Mouse (Mus musculus) A20 (cell line): ENCODE data around the gene Nepro.
A peak's percentile ranks its signal among the peaks of the same experiment; 100 is the strongest.

Source experiments
- DNase-seq: peaks from one replicate; pipeline ENCODE4 v3.0.0-alpha.2; 2011; ENCODE audit warnings: low read depth, low spot score

Nepro gene

DNA sequence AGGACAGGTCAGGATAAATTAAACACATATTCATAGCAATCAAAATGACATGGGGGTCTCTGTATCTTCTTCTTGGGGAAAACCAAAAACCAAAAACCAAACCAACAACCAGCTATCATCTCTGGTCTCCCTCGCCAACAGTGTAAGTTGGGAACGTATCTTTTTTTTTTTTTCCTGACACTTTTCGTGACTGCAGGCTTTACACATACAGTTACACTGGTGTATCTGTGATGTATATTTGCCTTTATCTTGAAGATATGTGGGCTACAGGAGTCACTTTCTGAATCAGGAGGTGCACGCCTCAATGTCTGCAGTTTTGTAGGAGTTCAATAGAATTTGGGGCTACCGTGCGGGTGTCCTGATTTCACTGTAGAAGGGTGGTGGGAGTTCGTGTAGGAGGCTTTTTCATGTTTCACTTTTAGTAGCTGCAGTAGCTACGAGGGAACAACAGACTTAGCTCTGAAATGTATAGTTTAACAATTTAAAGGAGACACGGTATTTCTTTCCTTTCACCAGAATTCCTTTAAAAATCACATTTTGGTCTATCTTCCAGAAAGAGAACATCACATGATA, 42.3 kb downstream of the Nepro start:
- DNase-seq: no peak

GRCm38 (mm10) chr16:44767506-44767905, 43.4 kb downstream of the Nepro start:
- no peak for DNase-seq

GRCm38 (mm10) chr16:44767967-44768366, 43.9 kb downstream of the Nepro start:
- peak; percentile 53 for DNase-seq

GRCm38 (mm10) chr16:44772577-44772976, 48.5 kb downstream of the Nepro start:
- DNase-seq: peak; percentile 25

GRCm38 (mm10) chr16:44773673-44774072, 49.6 kb downstream of the Nepro start:
- no peak for DNase-seq

GRCm38 (mm10) chr16:44774201-44774600, 50.1 kb downstream of the Nepro start:
- no peak for DNase-seq

DNA sequence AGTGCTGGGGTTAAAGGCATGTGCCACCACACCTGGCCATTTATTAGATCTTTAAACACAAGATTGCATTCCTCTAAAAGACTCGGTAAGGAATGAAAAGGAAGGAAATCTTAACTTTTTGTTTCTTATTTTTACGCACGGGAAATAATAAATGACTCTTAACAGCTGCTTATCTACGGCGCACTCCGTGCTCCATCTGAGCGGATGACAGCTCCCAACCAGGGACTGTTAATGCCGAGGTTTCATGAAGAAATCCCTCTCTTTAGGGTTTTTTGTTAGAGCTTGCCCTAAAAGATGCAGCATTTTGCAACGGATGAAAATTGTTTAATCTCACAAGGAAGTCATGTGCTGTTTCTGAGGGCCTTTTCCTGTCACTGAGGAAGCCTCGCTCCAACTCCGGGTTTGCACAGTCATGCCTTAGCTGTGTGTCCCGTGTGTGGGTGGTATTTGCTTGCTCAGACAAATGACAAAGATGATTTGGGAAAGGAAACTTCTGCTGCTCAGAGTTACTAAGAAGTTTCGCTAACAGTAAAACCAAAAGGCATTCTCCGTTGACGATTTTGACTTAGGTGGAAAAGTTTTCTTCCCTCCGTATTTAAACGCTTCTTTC, 54.5 kb downstream of the Nepro start:
- no peak for DNase-seq

- DNase-seq: no peak
These were observed 55.4 kb downstream of the Nepro start for GRCm38 (mm10) chr16:44779494-44779893.

DNA sequence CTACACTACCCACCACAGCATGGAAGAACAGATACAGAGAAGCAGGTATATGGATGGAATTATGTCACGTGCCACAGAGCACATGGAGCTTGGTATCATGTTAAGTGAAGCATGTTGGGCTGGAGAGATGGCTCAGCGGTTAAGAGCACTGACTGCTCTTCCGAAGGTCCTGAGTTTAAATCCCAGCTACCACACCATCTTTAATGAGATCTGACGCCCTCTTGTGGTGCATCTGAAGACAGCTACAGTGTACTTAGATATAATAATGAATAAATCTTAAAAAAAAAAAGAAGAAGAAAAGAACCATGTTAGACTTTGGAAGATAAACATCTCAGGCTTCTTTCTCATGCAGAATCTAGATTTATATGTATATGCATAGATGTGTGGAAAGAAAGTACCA, 56.6 kb downstream of the Nepro start:
- no peak for DNase-seq
